Mouse (Mus musculus): ENCODE data around the gene Ankdd1a.

The Ankdd1a gene

GRCm38 (mm10) chr9:65519807-65520504 lies at the start of gene Ankdd1a:
Gene Ankdd1a (minus strand): TSS chr9:65520193.
- DNase-seq, result no peak

- DNase-seq, result peak; percentile 80
Measured at GRCm38 (mm10) chr9:65569491-65569971, 49.5 kb upstream of the Ankdd1a start.

GRCm38 (mm10) chr9:65568787-65569186 lies 48.8 kb upstream of the Ankdd1a start:
- DNase-seq, result peak; percentile 49

- DNase-seq, result no peak
Measured at GRCm38 (mm10) chr9:65564698-65565097, 44.7 kb upstream of the Ankdd1a start.

GRCm38 (mm10) chr9:65563073-65563472 lies 43.1 kb upstream of the Ankdd1a start:
- DNase-seq, result no peak

GRCm38 (mm10) chr9:65562081-65562506 lies 42.1 kb upstream of the Ankdd1a start:
- DNase-seq, result peak; percentile 76

- peak; percentile 85 for DNase-seq
Measured at GRCm38 (mm10) chr9:65561016-65561415, 41.0 kb upstream of the Ankdd1a start.

- DNase-seq, result no peak
Measured at GRCm38 (mm10) chr9:65558806-65559205, 38.8 kb upstream of the Ankdd1a start.

- DNase-seq, result no peak
Measured at GRCm38 (mm10) chr9:65556979-65557378, 37.0 kb upstream of the Ankdd1a start.

- DNase-seq, result no peak
Measured at GRCm38 (mm10) chr9:65556349-65556748, 36.4 kb upstream of the Ankdd1a start.

- DNase-seq, result no peak
Measured at GRCm38 (mm10) chr9:65555621-65556020, 35.6 kb upstream of the Ankdd1a start.

GRCm38 (mm10) chr9:65555001-65555405 lies 35.0 kb upstream of the Ankdd1a start:
- peak; percentile 53 for DNase-seq

GRCm38 (mm10) chr9:65552711-65553110 lies 32.7 kb upstream of the Ankdd1a start:
- DNase-seq, result no peak

- DNase-seq, result peak; percentile 44
Measured at GRCm38 (mm10) chr9:65552141-65552540, 32.1 kb upstream of the Ankdd1a start.

GRCm38 (mm10) chr9:65551035-65551434 lies 31.0 kb upstream of the Ankdd1a start:
- peak; percentile 84 for DNase-seq

- DNase-seq, result no peak
Measured at GRCm38 (mm10) chr9:65550079-65550831, 30.3 kb upstream of the Ankdd1a start.

- DNase-seq, result no peak
Measured at GRCm38 (mm10) chr9:65549643-65550042, 29.6 kb upstream of the Ankdd1a start.

GRCm38 (mm10) chr9:65549139-65549538 lies 29.1 kb upstream of the Ankdd1a start:
- DNase-seq, result no peak

- no peak for DNase-seq
Measured at GRCm38 (mm10) chr9:65548311-65548710, 28.3 kb upstream of the Ankdd1a start.

- no peak for DNase-seq
Measured at GRCm38 (mm10) chr9:65547844-65548243, 27.9 kb upstream of the Ankdd1a start.

GRCm38 (mm10) chr9:65547111-65547510 lies 27.1 kb upstream of the Ankdd1a start:
- no peak for DNase-seq

- no peak for DNase-seq
Measured at GRCm38 (mm10) chr9:65546413-65546695, 26.4 kb upstream of the Ankdd1a start.

GRCm38 (mm10) chr9:65545635-65546412 lies 25.8 kb upstream of the Ankdd1a start:
- peak; percentile 60 for DNase-seq
